Mouse (Mus musculus) mouse embryonic stem cell (cell line): ENCODE results near the gene Cdk17.

Experiments
- in situ Hi-C, 2 experiments: fragments of 300-500 bp; cut with MboI; formaldehyde crosslinking; loops; 1 replicate in 1 of 2; 3 replicates in 1 of 2; pipeline ENCODE4 v1.14.3; 2019 to 2020; ENCODE audit warnings: low sequenced_read_pairs in 2 of 2, low pct_unique_long_range_greater_than_20kb in 1 of 2, mixed read lengths in 1 of 2; ENCODE audit not compliant: unreplicated experiment in 1 of 2

The Cdk17 gene

GRCm38 (mm10) chr10:93205287-93205956 lies 44.7 kb downstream of the Cdk17 start:
- in situ Hi-C loops = no loop called here

GRCm38 (mm10) chr10:93207176-93207575 lies 46.5 kb downstream of the Cdk17 start:
- in situ Hi-C loops = no loop called here

- in situ Hi-C loops = no loop called here
These were observed 52.0 kb downstream of the Cdk17 start for GRCm38 (mm10) chr10:93212699-93213098.

GRCm38 (mm10) chr10:93213339-93213738 lies 52.7 kb downstream of the Cdk17 start:
- in situ Hi-C loops = no loop called here

- in situ Hi-C loops = no loop called here
These were observed 53.6 kb downstream of the Cdk17 start for GRCm38 (mm10) chr10:93214251-93214650.

- in situ Hi-C loops = no loop called here
These were observed 54.5 kb downstream of the Cdk17 start for GRCm38 (mm10) chr10:93215051-93215763.

GRCm38 (mm10) chr10:93225751-93226150 lies 65.1 kb downstream of the Cdk17 start:
- in situ Hi-C loops = no loop called here

- in situ Hi-C loops = no loop called here
These were observed 67.2 kb downstream of the Cdk17 start for GRCm38 (mm10) chr10:93227921-93228320.

GRCm38 (mm10) chr10:93228401-93229007 lies 67.8 kb downstream of the Cdk17 start:
- in situ Hi-C loops = no loop called here

- in situ Hi-C loops = no loop called here
These were observed 70.8 kb downstream of the Cdk17 start for GRCm38 (mm10) chr10:93231490-93231889.

GRCm38 (mm10) chr10:93231893-93232292 lies 71.2 kb downstream of the Cdk17 start:
- in situ Hi-C loops = no loop called here

- in situ Hi-C loops = no loop called here
These were observed 73.1 kb downstream of the Cdk17 start for GRCm38 (mm10) chr10:93233665-93234194.

- in situ Hi-C loops = no loop called here
These were observed 74.0 kb downstream of the Cdk17 start for GRCm38 (mm10) chr10:93234692-93235091.

- in situ Hi-C loops = no loop called here
These were observed 78.6 kb downstream of the Cdk17 start for GRCm38 (mm10) chr10:93239201-93239806.

- in situ Hi-C loops = no loop called here
These were observed 81.5 kb downstream of the Cdk17 start for GRCm38 (mm10) chr10:93242208-93242607.

- in situ Hi-C loops = no loop called here
These were observed 82.2 kb downstream of the Cdk17 start for GRCm38 (mm10) chr10:93242861-93243260.

- in situ Hi-C loops = no loop called here
These were observed 83.6 kb downstream of the Cdk17 start for GRCm38 (mm10) chr10:93244209-93244705.

GRCm38 (mm10) chr10:93246185-93246920 lies 85.7 kb downstream of the Cdk17 start:
- in situ Hi-C loops = no loop called here
